Mouse (Mus musculus) heart, postnatal 4 days (tissue): ENCODE data around the gene Grifin. TPM values are rescaled to one million over a fixed set of nuclear protein-coding genes. Genes with fewer than 3 reads are reported as not detected.
A peak's percentile ranks its signal among the peaks of the same experiment; 100 is the strongest.

Source experiments
- DNase-seq: peaks from one replicate; pipeline ENCODE4 v3.0.0; 2021
- total RNA-seq, 2 experiments: library from RNA; stranded (reverse); gene quantifications; 2 replicates each; pipeline ENCODE4 v1.2.3; 2021

The Grifin gene
- total RNA-seq, 2 experiments from 2014 or later, result not detected

GRCm38 (mm10) chr5:140549306-140550047 lies 15.4 kb downstream of the Grifin start:
- peak; percentile 39 for DNase-seq

DNA sequence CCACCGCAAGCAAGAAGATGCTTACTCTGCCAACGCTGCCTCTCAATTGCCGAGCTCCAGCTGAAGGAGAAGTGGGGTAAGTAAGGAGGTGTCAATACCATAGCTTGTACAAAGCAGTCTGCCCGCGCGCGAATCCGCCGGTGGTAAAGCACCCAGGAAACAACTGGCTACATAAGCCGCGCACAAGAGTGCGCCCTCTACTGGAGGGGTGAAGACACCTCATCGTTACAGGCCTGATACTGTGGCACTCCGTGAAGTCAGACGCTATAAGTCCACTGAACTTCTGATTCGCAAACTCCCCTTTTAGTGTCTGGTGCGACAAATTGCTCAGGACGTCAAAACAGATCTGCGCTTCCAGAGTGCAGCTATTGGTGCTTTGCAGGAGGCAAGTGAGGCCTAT lies 18.5 kb downstream of the Grifin start:
- DNase-seq, result no peak

- DNase-seq, result no peak
Observed at GRCm38 (mm10) chr5:140545651-140546050, 19.2 kb downstream of the Grifin start.

- no peak for DNase-seq
Observed at GRCm38 (mm10) chr5:140542811-140543575, 21.9 kb downstream of the Grifin start.

DNA sequence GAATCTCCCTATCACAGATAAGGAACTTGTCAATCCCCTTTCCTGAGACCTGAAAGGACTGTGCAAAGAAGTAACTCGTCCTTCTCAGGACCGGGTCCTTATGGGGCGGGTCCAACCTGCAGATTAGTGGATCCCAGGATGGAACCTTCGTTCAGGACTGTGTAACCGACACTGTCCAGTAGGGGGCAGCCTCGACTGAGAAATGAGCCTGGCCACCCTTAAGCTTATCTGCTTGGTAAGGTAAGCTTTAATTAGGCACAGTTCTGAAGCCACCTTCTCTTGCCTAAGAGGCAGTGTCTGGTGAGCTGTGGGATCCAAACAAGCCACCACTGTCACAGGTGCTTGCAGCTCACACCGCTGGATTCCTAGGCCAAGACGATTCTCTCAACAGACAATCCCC lies 24.8 kb downstream of the Grifin start:
- peak; percentile 90 for DNase-seq

GRCm38 (mm10) chr5:140538111-140538683 lies 26.7 kb downstream of the Grifin start:
- no peak for DNase-seq

DNA sequence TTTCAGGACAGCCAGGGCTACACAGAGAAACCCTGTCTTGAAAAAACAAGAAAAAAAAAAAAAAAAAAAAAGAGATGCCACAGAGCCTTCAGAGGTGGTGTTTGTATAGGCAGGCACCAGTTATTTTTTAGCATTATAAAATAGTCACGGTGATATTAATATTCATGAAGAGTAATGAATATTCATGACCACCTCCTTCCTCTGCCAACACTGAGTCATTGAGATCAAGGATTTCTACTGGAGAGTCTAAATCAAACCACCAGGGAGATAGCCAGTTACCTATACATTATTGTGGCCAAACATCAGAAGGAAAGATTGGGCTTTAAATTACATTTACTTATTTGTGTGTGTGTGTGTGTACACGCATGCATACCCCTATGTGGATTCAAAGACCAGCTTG lies 38.1 kb downstream of the Grifin start:
- no peak for DNase-seq

DNA sequence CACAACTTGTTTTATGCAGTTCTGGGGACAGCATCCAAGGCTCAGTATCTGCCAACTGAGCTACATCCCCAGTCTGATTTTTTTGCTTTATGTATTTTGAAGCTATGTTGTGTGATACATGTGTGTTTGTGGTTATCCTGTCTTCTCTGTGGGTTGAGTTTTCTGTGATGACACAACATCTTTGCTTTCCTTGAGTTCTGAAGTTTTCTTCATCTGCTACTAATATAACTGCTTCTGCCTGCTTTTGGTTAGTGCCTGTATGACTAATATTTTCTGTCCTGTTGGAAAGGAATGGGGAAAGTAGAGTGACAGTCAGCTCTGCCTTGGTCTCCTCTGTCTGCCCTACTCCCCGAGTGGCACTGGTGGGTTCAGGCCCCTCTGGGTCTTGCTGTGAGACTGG lies 43.7 kb downstream of the Grifin start:
- DNase-seq, result no peak

DNA sequence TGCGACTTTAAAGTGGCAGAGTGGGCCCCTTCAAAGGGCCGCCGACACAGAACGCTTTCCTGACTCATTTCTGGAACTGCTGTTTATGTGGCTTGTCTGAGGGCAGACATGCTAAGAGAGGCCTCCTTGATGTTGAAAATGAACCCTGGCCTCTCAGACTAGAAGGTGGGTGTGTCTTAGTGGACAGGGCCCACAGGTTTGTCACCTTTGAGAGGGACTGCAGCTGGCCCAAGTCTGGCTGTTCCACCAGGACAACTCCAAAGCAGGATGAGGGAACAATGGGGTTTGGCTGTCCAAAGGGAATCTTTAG lies 47.0 kb downstream of the Grifin start:
- DNase-seq, result no peak

GRCm38 (mm10) chr5:140517159-140517920 lies 47.5 kb downstream of the Grifin start:
- no peak for DNase-seq

- no peak for DNase-seq
Observed at GRCm38 (mm10) chr5:140514799-140515486, 49.9 kb downstream of the Grifin start.

DNA sequence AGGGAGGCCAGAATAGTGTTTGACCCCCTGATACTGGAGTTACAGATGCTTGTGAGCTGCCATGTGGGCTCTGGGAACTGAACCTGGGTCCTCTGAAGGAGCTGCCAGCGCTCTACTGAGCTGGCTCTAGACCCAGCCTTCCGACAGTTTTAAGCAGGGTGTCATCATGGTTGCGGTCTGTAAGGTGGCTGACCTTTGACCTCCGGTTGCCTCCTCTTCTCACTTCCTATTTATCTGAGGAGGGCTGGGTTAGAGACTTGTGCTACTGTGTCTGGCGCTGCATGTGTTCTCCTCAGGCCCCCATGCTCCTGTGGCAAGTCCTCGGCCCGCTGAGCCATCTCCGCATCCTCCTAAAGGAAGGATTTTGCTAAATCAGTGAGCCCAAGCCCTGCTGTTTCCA lies 51.0 kb downstream of the Grifin start:
- no peak for DNase-seq

Other genes starting within 250 kb of the Grifin start
- gene Mad1l1, start 243.5 kb downstream of the Grifin start, total RNA-seq, result 10 to 100 TPM; 22.1 to 28.5 TPM
- 10 to 100 TPM; 16.2 to 18.6 TPM for gene Nudt1, start 243.4 kb downstream of the Grifin start, total RNA-seq
- 1 to 10 TPM; 7.2 to 7.8 TPM for gene Mrm2, start 233.2 kb downstream of the Grifin start, total RNA-seq
- gene Snx8, start 175.8 kb downstream of the Grifin start, total RNA-seq, result 10 to 100 TPM; 19.6 to 20.0 TPM
- 100 to 1,000 TPM; 118 to 122 TPM for gene Eif3b, start 145.7 kb downstream of the Grifin start, total RNA-seq
- not detected for gene Gm4869, start 119.4 kb downstream of the Grifin start, total RNA-seq
- 1 to 10 TPM; 6.3 to 7.0 TPM for gene Chst12, start 59.5 kb downstream of the Grifin start, total RNA-seq
- gene Lfng, start 42.2 kb upstream of the Grifin start, total RNA-seq, result 10 to 100 TPM; 11.6 to 12.1 TPM
- 10 to 100 TPM; 83.0 to 90.4 TPM for gene Ttyh3, start 84.0 kb upstream of the Grifin start, total RNA-seq
- 10 to 100 TPM; 11.3 to 12.8 TPM for gene Iqce, start 137.3 kb upstream of the Grifin start, total RNA-seq
- gene Brat1, start 139.9 kb upstream of the Grifin start, total RNA-seq, result 1 to 10 TPM; 8.3 to 9.0 TPM
- 1 to 10 TPM in 1 of 2 experiments, under 1 TPM in 1; 0.93 to 1.5 TPM for gene Amz1, start 159.1 kb upstream of the Grifin start, total RNA-seq